Mouse (Mus musculus) midbrain, embryonic 16.5 days (tissue): ENCODE results near the gene Fgfr2. TPM values are rescaled to one million over a fixed set of nuclear protein-coding genes. Genes with fewer than 3 reads are reported as not detected.

Experiments
- ATAC-seq: fragments of 200-750 bp; cut with Nextera tagmentation; 2 replicates; pipeline ENCODE4 v1.8.0; 2017; ENCODE audit warnings: moderate TSS enrichment
- H3K27ac ChIP-seq: fragments of 300-500 bp; sonication (generic); 2 replicates; pipeline ENCODE4 v1.5.1; 2014; ENCODE audit warnings: mild to moderate bottlenecking, low read length, mixed read lengths
- H3K27me3 ChIP-seq: fragments of 300-500 bp; sonication (generic); 2 replicates; pipeline ENCODE4 v1.6.1; 2014; ENCODE audit warnings: low read depth, low read length, mixed read lengths; ENCODE audit not compliant: control insufficient read depth, insufficient read depth
- H3K36me3 ChIP-seq: fragments of 300-500 bp; sonication (generic); 2 replicates; pipeline ENCODE4 v1.6.1; 2014; ENCODE audit warnings: mild to moderate bottlenecking, low read length, moderate library complexity, mixed read lengths; ENCODE audit not compliant: control insufficient read depth, insufficient read depth
- H3K4me1 ChIP-seq: fragments of 300-500 bp; sonication (generic); 2 replicates; pipeline ENCODE4 v1.6.1; 2014; ENCODE audit warnings: mild to moderate bottlenecking, low read length, mixed read lengths; ENCODE audit not compliant: control insufficient read depth, insufficient read depth
- H3K4me2 ChIP-seq: fragments of 300-500 bp; sonication (generic); 2 replicates; pipeline ENCODE4 v1.6.1; 2014; ENCODE audit warnings: mild to moderate bottlenecking, low read length, mixed read lengths
- H3K4me3 ChIP-seq: fragments of 300-500 bp; sonication (generic); 2 replicates; pipeline ENCODE4 v1.5.1; 2014; ENCODE audit warnings: low read depth, mild to moderate bottlenecking, low read length, moderate library complexity, mixed read lengths
- H3K9ac ChIP-seq: fragments of 300-500 bp; sonication (generic); 2 replicates; pipeline ENCODE4 v1.6.1; 2014; ENCODE audit warnings: low read depth, low read length, mixed read lengths
- H3K9me3 ChIP-seq: fragments of 300-500 bp; sonication (generic); replicated peaks from 2 replicates; pipeline ENCODE4 v1.6.1; 2014; ENCODE audit warnings: mild to moderate bottlenecking, low read length, mixed read lengths; ENCODE audit not compliant: control insufficient read depth, poor library complexity, severe bottlenecking
- WGBS: fragments of 180-500 bp; shearing (Covaris S2); extraction: QIAGEN DNeasy Blood & Tissue Kit; methylation state at CpG from one replicate; pipeline ENCODE4 v1.1.7; 2014; 5-methylcytosine and 5-hydroxymethylcytosine counted together
- polyA plus RNA-seq: library from polyadenylated mRNA; unstranded; fragments of >200 nt; fragmentation: Nextera tagmentation; extraction: Ambion mirVana; gene quantifications from 2 replicates; pipeline ENCODE4 v1.2.1, GENCODE M21; 2015

Gene Fgfr2
- polyA plus RNA-seq, 1 experiment from 2014 or later: 23.8 TPM

DNA sequence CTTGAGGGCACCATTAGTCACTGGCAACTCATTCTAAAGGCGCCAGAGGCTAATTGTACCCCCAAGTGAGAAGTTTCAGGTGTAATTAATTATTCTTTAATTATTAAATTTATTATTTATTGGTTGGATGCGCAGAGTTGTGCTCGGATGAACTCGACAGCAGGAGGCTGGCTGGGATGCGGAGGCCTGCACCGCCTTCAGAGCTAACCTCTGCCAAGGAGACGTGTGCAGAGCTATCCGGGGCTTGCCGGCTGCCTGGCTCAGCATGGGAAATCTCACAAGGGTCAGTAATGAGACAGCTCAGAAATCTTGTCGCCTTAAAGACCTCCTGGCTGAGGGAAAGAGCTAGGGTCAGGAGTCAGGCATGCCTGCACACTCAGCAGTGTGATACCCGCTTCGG, 32.5 kb upstream of the Fgfr2 start:
- no peak overlapping the region for H3K9ac ChIP-seq
- no peak overlapping the region for H3K4me2 ChIP-seq
- H3K4me3 ChIP-seq: no peak overlapping the region
- 74% methylated on average over 12 of the region's 12 CpGs for WGBS
- H3K4me1 ChIP-seq: no peaks in the 10 kb centered on the region
- no peaks in the 10 kb centered on the region for H3K36me3 ChIP-seq
- ATAC-seq: no peak
- H3K27ac ChIP-seq: no peak overlapping the region
- H3K9me3 ChIP-seq: no peaks in the 10 kb centered on the region
- no peaks in the 10 kb centered on the region for H3K27me3 ChIP-seq

DNA sequence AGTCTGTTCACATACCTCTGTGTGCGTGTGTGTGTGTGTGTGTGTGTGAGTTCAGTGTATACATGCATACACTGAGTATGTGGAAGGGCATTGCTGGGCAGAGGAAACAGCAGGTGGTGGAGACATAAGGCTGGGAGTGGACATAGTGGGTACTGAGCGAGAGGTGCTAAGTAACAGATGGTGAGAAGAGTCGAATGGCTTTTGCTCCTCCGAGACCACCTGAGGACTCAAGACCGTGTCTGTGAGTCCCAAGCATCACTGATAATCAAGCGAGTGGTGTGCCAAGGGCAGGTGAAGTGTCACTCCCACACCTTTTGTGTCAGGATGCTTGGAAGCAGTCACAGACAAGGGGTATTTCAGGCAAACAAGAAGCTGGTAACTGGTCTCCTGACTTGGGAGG, 31.7 kb upstream of the Fgfr2 start:
- Histone ChIP-seq H3K4me1 (no peaks in the 10 kb centered on the region), H3K9ac (no peak overlapping the region), H3K4me2 (no peak overlapping the region), H3K27ac (no peak overlapping the region), H3K36me3 (no peaks in the 10 kb centered on the region), H3K27me3 (no peaks in the 10 kb centered on the region), H3K9me3 (no peaks in the 10 kb centered on the region), H3K4me3 (no peak overlapping the region)
- WGBS: 82% methylated on average over 6 of the region's 6 CpGs
- ATAC-seq: no peak

DNA sequence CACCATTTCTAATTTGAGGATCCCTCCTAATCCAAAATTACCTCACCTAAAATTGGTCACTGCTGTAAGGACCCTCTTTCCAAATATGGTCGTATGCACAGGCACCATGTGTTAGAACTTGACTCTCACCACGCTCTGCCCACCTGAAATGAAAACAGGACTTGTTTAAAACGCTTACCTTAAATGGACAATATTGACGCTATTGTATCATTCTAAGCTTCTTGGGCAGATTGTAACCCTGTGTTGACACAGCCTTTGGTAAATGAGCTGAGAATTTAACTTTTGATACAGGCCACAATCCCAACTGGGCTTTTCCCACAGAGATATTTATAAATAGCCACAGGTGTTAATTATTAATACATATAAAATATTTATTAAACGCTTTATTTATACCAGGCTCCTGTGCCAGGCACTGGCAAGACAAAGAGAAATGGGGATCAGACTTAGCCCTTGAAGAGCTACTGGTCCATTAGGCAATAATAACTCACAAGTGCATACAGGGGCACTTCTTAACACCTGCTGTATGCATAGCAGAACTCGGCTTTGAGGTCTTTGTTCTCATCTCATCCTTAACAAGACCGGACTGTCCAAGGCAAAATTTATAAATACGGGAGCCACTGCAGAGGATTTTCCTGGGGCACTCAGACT, 16.7 kb upstream of the Fgfr2 start:
- H3K27me3 ChIP-seq: no peaks in the 10 kb centered on the region
- H3K36me3 ChIP-seq: no peaks in the 10 kb centered on the region
- H3K4me2 ChIP-seq: no peak overlapping the region
- H3K4me1 ChIP-seq: no peaks in the 10 kb centered on the region
- H3K9me3 ChIP-seq: no peaks in the 10 kb centered on the region
- WGBS: 79% methylated on average over 8 of the region's 8 CpGs
- no peak overlapping the region for H3K4me3 ChIP-seq
- no peak overlapping the region for H3K9ac ChIP-seq
- no peak for ATAC-seq
- H3K27ac ChIP-seq: no peak overlapping the region

GRCm38 (mm10) chr7:133133552-133133951, 10.4 kb upstream of the Fgfr2 start:
- H3K27me3 ChIP-seq: no peaks in the 10 kb centered on the region
- no peaks in the 10 kb centered on the region for H3K36me3 ChIP-seq
- H3K4me3 ChIP-seq: no peak overlapping the region
- no peaks in the 10 kb centered on the region for H3K9me3 ChIP-seq
- no peak overlapping the region for H3K27ac ChIP-seq
- 70% methylated on average over 5 of the region's 5 CpGs for WGBS
- H3K4me1 ChIP-seq: no peaks in the 10 kb centered on the region
- no peak overlapping the region for H3K9ac ChIP-seq
- no peak overlapping the region for H3K4me2 ChIP-seq
- ATAC-seq: no peak

DNA sequence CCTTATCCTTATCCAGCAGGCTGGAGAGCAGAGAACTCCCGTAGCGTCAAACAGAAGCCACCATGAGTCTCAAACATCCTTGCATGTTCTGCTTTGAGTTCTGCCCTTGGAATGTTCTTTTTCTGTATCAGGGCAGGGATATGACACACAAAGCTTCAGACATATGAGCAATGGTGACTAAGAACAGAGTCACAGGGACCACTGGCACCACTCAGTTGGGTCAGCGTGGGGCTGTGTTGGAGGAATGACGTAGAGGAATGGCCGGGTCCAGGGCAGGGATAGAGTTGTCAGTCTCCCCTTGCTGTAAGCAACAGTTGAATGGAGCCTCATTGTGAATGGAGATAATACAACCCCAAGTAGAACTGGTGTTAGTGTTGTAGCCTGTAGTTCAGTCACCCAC, 9.6 kb upstream of the Fgfr2 start:
- H3K27ac ChIP-seq: no peak overlapping the region
- WGBS: 95% methylated on average over 5 of the region's 5 CpGs
- no peak overlapping the region for H3K4me3 ChIP-seq
- H3K4me2 ChIP-seq: no peak overlapping the region
- ATAC-seq: no peak
- H3K9ac ChIP-seq: no peak overlapping the region
- no peaks in the 10 kb centered on the region for H3K27me3 ChIP-seq
- H3K9me3 ChIP-seq: no peaks in the 10 kb centered on the region
- no peaks in the 10 kb centered on the region for H3K36me3 ChIP-seq
- no peaks in the 10 kb centered on the region for H3K4me1 ChIP-seq

- Histone ChIP-seq H3K36me3 (no peaks in the 10 kb centered on the region), H3K4me3 (peak overlapping the region; percentile 92), H3K9ac (no peak overlapping the region; the same call in 1 of the 2 replicates), H3K4me2 (peak overlapping the region; percentile 95), H3K27me3 (peaks cover 6% of the 10 kb centered on the region; the same call in 1 of the 2 replicates), H3K4me1 (peaks cover 16% of the 10 kb centered on the region), H3K9me3 (no peaks in the 10 kb centered on the region), H3K27ac (peak overlapping the region; percentile 90; the same call in 1 of the 2 replicates)
- WGBS: 8% methylated on average over 34 of the region's 34 CpGs
- no peak for ATAC-seq
Measured at GRCm38 (mm10) chr7:133124701-133125485, 1.7 kb upstream of the Fgfr2 start.

GRCm38 (mm10) chr7:133123999-133124700, 1.0 kb upstream of the Fgfr2 start, which contains the start of gene Ctbp2:
Gene Ctbp2 (minus strand): TSS chr7:133124354.
- Histone ChIP-seq H3K36me3 (no peaks in the 10 kb centered on the region), H3K27ac (peak within 1 kb of the TSS; percentile 90), H3K4me3 (peak within 1 kb of the TSS; percentile 92), H3K9me3 (no peaks in the 10 kb centered on the region), H3K4me1 (peaks cover 16% of the 10 kb centered on the region), H3K9ac (peak within 1 kb of the TSS; percentile 92), H3K4me2 (peak within 1 kb of the TSS; percentile 95), H3K27me3 (peaks cover 6% of the 10 kb centered on the region; the same call in 1 of the 2 replicates)
- under 1% methylated on average over 59 of the region's 59 CpGs for WGBS
- peak; percentile 73 for ATAC-seq

DNA sequence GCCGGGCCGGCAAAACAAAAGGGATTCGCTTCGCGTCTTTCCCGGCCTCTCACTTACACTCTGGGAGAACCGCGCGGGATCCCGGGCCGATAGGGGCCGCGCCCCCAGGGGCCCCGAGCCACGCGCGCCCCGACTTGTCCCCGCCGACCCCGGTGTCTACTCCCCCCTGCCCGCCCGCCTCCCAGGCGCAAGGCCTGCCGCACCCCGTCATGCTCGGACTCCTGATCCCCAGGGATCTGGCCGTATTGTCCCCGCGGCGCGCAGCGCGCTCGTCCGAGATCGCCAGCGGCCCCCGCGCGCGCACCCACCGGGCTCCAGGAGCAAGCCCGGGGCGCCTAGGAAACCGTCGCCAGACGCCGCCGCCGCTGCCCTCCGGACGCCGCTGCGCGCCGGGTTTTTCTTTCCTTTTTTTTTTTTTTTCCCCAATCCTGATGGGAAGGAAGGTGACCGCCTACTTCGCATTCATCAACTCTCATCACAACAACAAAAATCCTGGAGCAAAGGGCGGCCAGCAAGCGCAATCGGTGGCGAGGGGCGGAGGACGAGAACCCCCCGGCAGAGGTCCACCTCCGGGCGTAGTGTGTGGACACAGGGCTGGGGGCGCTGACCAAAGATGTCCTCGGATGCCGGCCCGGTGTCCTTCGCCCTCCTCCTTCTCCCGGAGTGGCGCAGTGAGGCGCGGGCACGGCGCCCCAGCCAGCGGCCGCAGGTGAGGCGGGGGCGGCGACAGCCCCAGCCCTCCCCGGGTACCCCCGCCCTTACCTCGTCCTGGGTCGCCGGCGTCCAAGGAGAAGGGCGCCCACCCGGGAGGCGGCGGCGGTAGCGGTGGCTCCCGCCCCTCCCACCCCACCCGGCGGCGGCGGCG, 539 bp downstream of the Fgfr2 start:
- H3K27me3 ChIP-seq: peaks cover 6% of the 10 kb centered on the region; the same call in 1 of the 2 replicates
- peak; percentile 70 for ATAC-seq
- peak overlapping the region; percentile 92 for H3K9ac ChIP-seq
- peak overlapping the region; percentile 92 for H3K4me3 ChIP-seq
- peaks cover 23% of the 10 kb centered on the region for H3K4me1 ChIP-seq
- H3K4me2 ChIP-seq: peak overlapping the region; percentile 95
- WGBS: under 1% methylated on average over 80 of the region's 102 CpGs
- no peaks in the 10 kb centered on the region for H3K9me3 ChIP-seq
- no peaks in the 10 kb centered on the region for H3K36me3 ChIP-seq
- peak overlapping the region; percentile 90 for H3K27ac ChIP-seq
